Mouse (Mus musculus): ENCODE measurements around the gene Prune1.

Prune1 gene

GRCm38 (mm10) chr3:95277149-95277551 lies 4.7 kb downstream of the Prune1 start:
- no peak for DNase-seq (ENCODE audit: low spot score in 2 of 2)

- no peak for DNase-seq (ENCODE audit: low spot score in 2 of 2)
These were observed 5.4 kb downstream of the Prune1 start for GRCm38 (mm10) chr3:95276428-95276934.

GRCm38 (mm10) chr3:95275161-95275560 lies 6.7 kb downstream of the Prune1 start:
- no peak for DNase-seq (ENCODE audit: low spot score in 2 of 2)

GRCm38 (mm10) chr3:95274453-95274852 lies 7.4 kb downstream of the Prune1 start:
- DNase-seq (ENCODE audit: low spot score in 2 of 2) = no peak

GRCm38 (mm10) chr3:95273471-95273870 lies 8.4 kb downstream of the Prune1 start:
- no peak for DNase-seq (ENCODE audit: low spot score in 2 of 2)

GRCm38 (mm10) chr3:95270766-95271364 lies 11.0 kb downstream of the Prune1 start:
- no peak for DNase-seq (ENCODE audit: low spot score in 2 of 2)

- peak in 1 of 2 experiments; percentile 33 for DNase-seq (ENCODE audit: low spot score in 2 of 2)
These were observed 12.1 kb downstream of the Prune1 start for GRCm38 (mm10) chr3:95269789-95270188.

GRCm38 (mm10) chr3:95267855-95268254 lies 14.0 kb downstream of the Prune1 start:
- DNase-seq (ENCODE audit: low spot score in 2 of 2) = no peak

- no peak for DNase-seq (ENCODE audit: low spot score in 2 of 2)
These were observed 15.8 kb downstream of the Prune1 start for GRCm38 (mm10) chr3:95266052-95266451.

GRCm38 (mm10) chr3:95264724-95265123 lies 17.2 kb downstream of the Prune1 start:
- no peak for DNase-seq (ENCODE audit: low spot score in 2 of 2)

GRCm38 (mm10) chr3:95263089-95263739 lies 18.7 kb downstream of the Prune1 start:
- DNase-seq (ENCODE audit: low spot score in 2 of 2) = no peak

GRCm38 (mm10) chr3:95261975-95262374 lies 19.9 kb downstream of the Prune1 start:
- DNase-seq (ENCODE audit: low spot score in 2 of 2) = no peak

- DNase-seq (ENCODE audit: low spot score in 2 of 2) = no peak
These were observed 24.9 kb downstream of the Prune1 start for GRCm38 (mm10) chr3:95256931-95257330.

- no peak for DNase-seq (ENCODE audit: low spot score in 2 of 2)
These were observed 31.0 kb downstream of the Prune1 start, which contains the start of gene Bnipl for GRCm38 (mm10) chr3:95250783-95251424. TSS of gene Bnipl (minus strand) at chr3:95251193.

GRCm38 (mm10) chr3:95250361-95250760 lies 31.5 kb downstream of the Prune1 start:
- no peak for DNase-seq (ENCODE audit: low spot score in 2 of 2)

GRCm38 (mm10) chr3:95247660-95248336 lies 34.1 kb downstream of the Prune1 start:
- no peak for DNase-seq (ENCODE audit: low spot score in 2 of 2)

GRCm38 (mm10) chr3:95246465-95247231 lies 35.2 kb downstream of the Prune1 start:
- no peak for DNase-seq (ENCODE audit: low spot score in 2 of 2)

- DNase-seq (ENCODE audit: low spot score in 2 of 2) = no peak
These were observed 38.8 kb downstream of the Prune1 start for GRCm38 (mm10) chr3:95243086-95243485.

GRCm38 (mm10) chr3:95241498-95241897 lies 40.4 kb downstream of the Prune1 start, which contains the start of gene Gm128:
TSS of gene Gm128 (minus strand) at chr3:95241598.
- DNase-seq (ENCODE audit: low spot score in 2 of 2) = no peak

- DNase-seq (ENCODE audit: low spot score in 2 of 2) = no peak
These were observed 41.0 kb downstream of the Prune1 start for GRCm38 (mm10) chr3:95240900-95241299.

- no peak for DNase-seq (ENCODE audit: low spot score in 2 of 2)
These were observed 41.9 kb downstream of the Prune1 start for GRCm38 (mm10) chr3:95239971-95240370.
